8 mouse cellular contexts compared by ENCODE assay signal in the genomic region with DNA sequence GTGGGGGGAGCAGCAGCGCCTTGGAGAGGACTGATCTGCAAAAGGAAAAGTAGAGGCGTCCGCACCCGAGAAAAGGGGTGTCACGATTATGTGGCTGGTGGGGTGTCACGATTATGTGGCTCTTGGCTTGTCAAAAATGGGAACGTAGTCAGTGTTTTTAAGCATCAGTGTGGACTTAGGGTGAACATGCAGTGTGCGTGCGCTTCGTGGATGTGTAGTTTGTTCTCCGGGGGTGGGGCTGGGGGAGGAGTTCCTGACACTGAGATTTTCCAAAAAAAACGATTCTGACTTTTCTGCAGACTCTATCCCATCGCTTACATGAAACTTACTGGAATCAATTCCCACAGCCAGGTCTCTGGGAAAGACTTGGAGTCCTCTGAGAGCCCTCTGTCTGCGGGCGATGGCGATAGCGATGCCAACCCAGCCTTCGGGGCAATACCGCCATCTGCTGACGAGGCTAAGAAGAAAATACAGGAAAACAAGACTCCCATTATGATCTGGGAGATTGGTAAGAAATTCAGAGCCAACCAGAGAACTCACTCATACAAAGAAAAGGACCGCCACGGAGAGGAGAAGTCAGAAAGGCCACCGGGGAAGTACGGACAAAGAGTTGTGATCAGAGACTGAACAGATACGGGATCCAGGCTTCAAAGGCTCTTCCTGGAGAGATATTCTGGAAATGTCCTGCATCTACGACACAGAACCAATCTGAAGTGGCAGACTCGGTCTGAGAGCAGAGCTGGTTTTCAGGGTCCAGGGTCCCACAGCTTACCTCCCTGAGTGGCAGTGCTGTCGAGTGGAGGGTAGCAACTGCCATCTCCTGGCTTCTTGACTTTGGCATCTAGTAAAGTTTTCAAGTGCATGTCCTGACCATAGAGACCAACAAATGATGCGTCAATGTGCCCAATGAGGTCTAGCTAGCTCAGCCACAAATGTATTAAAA. TPM values are rescaled to one million over a fixed set of nuclear protein-coding genes. Genes with fewer than 3 reads are reported as not detected.
DNase-seq lines count a peak whose midpoint lies in the region; ATAC-seq and TF ChIP-seq lines count a peak whose summit lies in the region.

No protein-coding gene starts in this region.

- 0 out of 2 replicates have a peak, but pooled peaks cover 4% of the 10 kb centered on the region for H3K9me3 ChIP-seq in embryonic facial prominence, embryonic 12.5 days
- H3K9me3 ChIP-seq in midbrain, embryonic 11.5 days (ENCODE audit: control insufficient read depth, low read length), result no peaks in the 10 kb centered on the region

- no peaks in the 10 kb centered on the region for H3K36me3 ChIP-seq in embryonic facial prominence, embryonic 12.5 days
- H3K36me3 ChIP-seq in midbrain, embryonic 11.5 days (ENCODE audit: control insufficient read depth, insufficient read depth, low read length), result no peaks in the 10 kb centered on the region
- H3K36me3 ChIP-seq in small intestine, adult 2 months (ENCODE audit: control insufficient read depth, insufficient read depth, low read length), result no peaks in the 10 kb centered on the region

- peak overlapping the region; percentile 28 for H3K4me2 ChIP-seq in embryonic facial prominence, embryonic 12.5 days (replicated peaks)
- H3K4me2 ChIP-seq in midbrain, embryonic 11.5 days, result no peak overlapping the region

- 33% methylated on average over 29 of the region's 29 CpGs for WGBS in embryonic facial prominence, embryonic 12.5 days
- 38% methylated on average over 29 of the region's 29 CpGs for WGBS in midbrain, embryonic 11.5 days
- 33% methylated on average over 29 of the region's 29 CpGs for WGBS in small intestine, adult 2 months

- no peak overlapping the region for H3K9ac ChIP-seq in embryonic facial prominence, embryonic 12.5 days
- peak overlapping the region; percentile 36; the same call in 1 of the 2 replicates for H3K9ac ChIP-seq in midbrain, embryonic 11.5 days (ENCODE audit: low read length)

- TF ChIP-seq CTCF in small intestine, adult 2 months (IDR thresholded peaks at IDR 0.05; ENCODE audit: extremely low read depth, insufficient read length, insufficient replicate concordance, low read depth, low read length), result peak; percentile 86; the same call in 1 of the 2 replicates

- peaks cover 9% of the 10 kb centered on the region; the same call in 1 of the 2 replicates for H3K4me1 ChIP-seq in embryonic facial prominence, embryonic 12.5 days
- H3K4me1 ChIP-seq in midbrain, embryonic 11.5 days (ENCODE audit: control insufficient read depth, insufficient read depth, low read length), result no peaks in the 10 kb centered on the region
- no peaks in the 10 kb centered on the region for H3K4me1 ChIP-seq in small intestine, adult 2 months (ENCODE audit: control insufficient read depth, insufficient read depth, insufficient read length, low read length)

- TF ChIP-seq POLR2A in small intestine, adult 2 months (IDR thresholded peaks at IDR 0.05; ENCODE audit: low read depth, low read length), result no peak

- no peak; the same call in 1 of the 2 replicates for ATAC-seq in embryonic facial prominence, embryonic 12.5 days (ENCODE audit: insufficient number of reproducible peaks, insufficient read depth, low FRiP score, low TSS enrichment)
- ATAC-seq in midbrain, embryonic 11.5 days (ENCODE audit: low FRiP score), result peak; percentile 71

- peak; percentile 80 for DNase-seq in 3T3-L1 (ENCODE audit: low read depth, low spot score)
- peak; percentile 74 to 79 for DNase-seq in adrenal gland, postnatal 36 days
- DNase-seq in heart, adult 18-20 months, result peak; percentile 54 to 80
- DNase-seq in kidney, adult 18-20 months, result peak; percentile 62
- DNase-seq in left cerebral cortex, postnatal 4 days, result peak; percentile 80
- peak; percentile 96 for DNase-seq in midbrain, embryonic 11.5 days (ENCODE audit: low spot score, missing footprints)

- intact Hi-C loops in left cerebral cortex, postnatal 4 days (cut with DNase I), result loop anchor here (5.0 kb wide), 2 partner anchors 55 to 140 kb away; no protein-coding TSS in a partner anchor

- H3K27ac ChIP-seq in embryonic facial prominence, embryonic 12.5 days, result 0 out of 2 replicates have a peak overlapping the region, but pooled peaks have one; percentile 6
- no peak overlapping the region for H3K27ac ChIP-seq in midbrain, embryonic 11.5 days (ENCODE audit: low read depth, low read length)
- H3K27ac ChIP-seq in small intestine, adult 2 months (ENCODE audit: insufficient read depth, low read depth, low read length), result no peak overlapping the region

- 0 out of 2 replicates have a peak overlapping the region, but pooled peaks have one; percentile 4 for H3K4me3 ChIP-seq in embryonic facial prominence, embryonic 12.5 days
- H3K4me3 ChIP-seq in midbrain, embryonic 11.5 days (ENCODE audit: low read depth, low read length), result no peak overlapping the region
- H3K4me3 ChIP-seq in small intestine, adult 2 months (ENCODE audit: low read depth, low read length), result no peak overlapping the region

- no peaks in the 10 kb centered on the region for H3K27me3 ChIP-seq in embryonic facial prominence, embryonic 12.5 days
- no peaks in the 10 kb centered on the region; the same call in 1 of the 2 replicates for H3K27me3 ChIP-seq in midbrain, embryonic 11.5 days (ENCODE audit: control insufficient read depth, insufficient read depth, low read length)
- no peaks in the 10 kb centered on the region for H3K27me3 ChIP-seq in small intestine, adult 2 months (ENCODE audit: control insufficient read depth, insufficient read depth, low read length)

RNA-seq across cellular contexts. Expression of a gene that starts 51.6 kb away (rescaled TPM):
- total RNA-seq in adrenal gland, postnatal 36 days (2021), result 10 to 100 TPM; 29.7 to 32.9 TPM
- 29.4 and 30.0 TPM in 2 replicates for polyA plus RNA-seq in embryonic facial prominence, embryonic 12.5 days (2016; fragmentation: Nextera tagmentation; extraction: Ambion mirVana)
- 10 to 100 TPM; 17.8 to 18.6 TPM for total RNA-seq in heart, adult 18-20 months (2021)
- total RNA-seq in left cerebral cortex, postnatal 4 days (2021), result 100 to 1,000 TPM; 107 to 111 TPM
- polyA plus RNA-seq in midbrain, embryonic 11.5 days (2014; fragmentation: Nextera tagmentation; extraction: Ambion mirVana), result 30.7 and 34.7 TPM in 2 replicates
- polyA plus RNA-seq in small intestine, adult 2 months (2012; rRNA removed), result 10.5 and 13.6 TPM in 2 replicates
